Comparison of ENCODE assay signal across 28 mouse cellular contexts in the genomic region with DNA sequence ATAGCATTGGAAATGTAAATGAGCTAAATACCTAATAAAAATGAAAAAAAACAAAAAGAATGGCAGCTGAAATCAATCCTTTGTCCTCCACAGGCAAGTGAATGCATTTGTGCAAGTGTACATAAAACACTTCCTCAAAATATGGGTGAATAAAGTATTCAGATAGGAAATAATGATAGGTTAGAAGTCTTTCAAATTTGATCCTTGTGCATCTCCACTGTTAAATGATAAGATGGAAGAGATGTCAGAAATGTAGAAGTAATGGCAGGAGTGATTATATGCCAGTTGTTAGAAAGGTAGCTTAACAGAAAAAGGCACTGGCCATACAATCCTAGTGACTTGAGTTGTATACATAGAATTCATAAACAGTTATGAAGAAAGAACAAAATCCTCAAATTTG.
"Had no signal": no experiment of that assay in that cellular context is flagged by ENCODE, and none has a peak within 500 bp of the region (broad histone marks: within the 10 kb centered on the region; RNA-seq: fewer than 3 reads in every experiment).

No protein-coding gene starts in this region.

- DNase-seq: left cerebral cortex, postnatal 4 days; liver; liver, embryonic 13.5 days; liver, postnatal 0 days; lung, adult 18-20 months; lung, adult 2 months; lung, embryonic 14.5 days; lung, postnatal 10 days; lung, postnatal 14 days; lung, postnatal 36 days; lung, postnatal 4 days; midbrain, embryonic 14.5 days had no signal

- H3K9ac ChIP-seq: limb, embryonic 12.5 days; limb, embryonic 13.5 days; limb, embryonic 15.5 days; liver, embryonic 12.5 days; liver, embryonic 13.5 days; liver, embryonic 14.5 days; liver, embryonic 15.5 days; liver, postnatal 0 days; lung, embryonic 14.5 days; lung, embryonic 15.5 days; midbrain, embryonic 12.5 days; midbrain, embryonic 13.5 days; midbrain, embryonic 15.5 days; neural tube, embryonic 12.5 days had no signal

- H3K4me1 ChIP-seq: limb, embryonic 10.5 days; limb, embryonic 12.5 days; limb, embryonic 13.5 days; limb, embryonic 15.5 days; liver, embryonic 12.5 days; liver, embryonic 13.5 days; liver, embryonic 15.5 days; lung, embryonic 15.5 days; megakaryocyte, embryonic 14.5 days; midbrain, embryonic 10.5 days; midbrain, embryonic 12.5 days; midbrain, embryonic 13.5 days; midbrain, embryonic 15.5 days; neural tube, embryonic 12.5 days had no signal

- H3K4me3 ChIP-seq: limb, embryonic 10.5 days; limb, embryonic 12.5 days; limb, embryonic 13.5 days; limb, embryonic 15.5 days; liver, embryonic 12.5 days; liver, embryonic 13.5 days; liver, embryonic 15.5 days; lung, embryonic 15.5 days; megakaryocyte, embryonic 14.5 days; midbrain, embryonic 10.5 days; midbrain, embryonic 12.5 days; midbrain, embryonic 13.5 days; midbrain, embryonic 15.5 days; myocyte; neural tube, embryonic 12.5 days had no signal

- H3K9me3 ChIP-seq: limb, embryonic 10.5 days; limb, embryonic 12.5 days; limb, embryonic 13.5 days; limb, embryonic 15.5 days; liver, embryonic 12.5 days; liver, embryonic 13.5 days; liver, embryonic 15.5 days; lung, embryonic 15.5 days; megakaryocyte, embryonic 14.5 days; midbrain, embryonic 10.5 days; midbrain, embryonic 12.5 days; midbrain, embryonic 13.5 days; midbrain, embryonic 15.5 days; neural tube, embryonic 12.5 days had no signal

- H3K27me3 ChIP-seq: limb, embryonic 12.5 days; limb, embryonic 13.5 days; limb, embryonic 15.5 days; liver, embryonic 12.5 days; liver, embryonic 13.5 days; liver, embryonic 15.5 days; lung, embryonic 15.5 days; megakaryocyte, embryonic 14.5 days; midbrain, embryonic 12.5 days; midbrain, embryonic 13.5 days; midbrain, embryonic 15.5 days; neural tube, embryonic 12.5 days had no signal

- H3K27ac ChIP-seq: limb, embryonic 10.5 days; limb, embryonic 12.5 days; limb, embryonic 13.5 days; limb, embryonic 15.5 days; liver, embryonic 12.5 days; liver, embryonic 13.5 days; liver, embryonic 14.5 days; liver, embryonic 15.5 days; lung, embryonic 15.5 days; macrophage; midbrain, embryonic 10.5 days; midbrain, embryonic 12.5 days; midbrain, embryonic 13.5 days; midbrain, embryonic 15.5 days; neural tube, embryonic 12.5 days had no signal

- H3K36me3 ChIP-seq: limb, embryonic 10.5 days; limb, embryonic 12.5 days; limb, embryonic 13.5 days; limb, embryonic 15.5 days; liver, embryonic 12.5 days; liver, embryonic 13.5 days; liver, embryonic 15.5 days; lung, embryonic 15.5 days; midbrain, embryonic 10.5 days; midbrain, embryonic 12.5 days; midbrain, embryonic 13.5 days; midbrain, embryonic 15.5 days; neural tube, embryonic 12.5 days had no signal
